Mouse (Mus musculus) CD4-positive, CD25-positive, alpha-beta regulatory T cell, adult 9 weeks (primary cell): ENCODE results near the gene Gm9817. TPM values are rescaled to one million over a fixed set of nuclear protein-coding genes. Genes with fewer than 3 reads are reported as not detected.

Experiments used
- polyA plus RNA-seq: library from polyadenylated mRNA; unstranded; fragments of 100-300 nt; shearing (Covaris generic); gene quantifications from one replicate; pipeline ENCODE4 v1.2.1, GENCODE M21; 2017

Gene Gm9817
- polyA plus RNA-seq: not detected

GRCm38 (mm10) chr13:45078392-45078791 lies at the start of gene Gm9817:
Gm9817 (plus strand) TSS chr13:45078692.

Other genes with a start within 250 kb of the Gm9817 start
- gene Dtnbp1, start 76.5 kb upstream of the Gm9817 start, polyA plus RNA-seq: 7.5 TPM